Mouse (Mus musculus) 3134 (cell line): ENCODE measurements around the gene Evi5.
A peak's percentile ranks its signal among the peaks of the same experiment; 100 is the strongest.
"Not testable (repeated sequence)": the region's sequence is repeated elsewhere in the genome, so short reads cannot be mapped to it uniquely, and the experiment has no call there.

Experiments
- DNase-seq: peaks from one replicate; pipeline ENCODE4 v3.0.0-alpha.2; 2011; ENCODE audit warnings: low spot score; ENCODE audit not compliant: insufficient read length; ENCODE audit errors: extremely low read depth

The Evi5 gene

DNA sequence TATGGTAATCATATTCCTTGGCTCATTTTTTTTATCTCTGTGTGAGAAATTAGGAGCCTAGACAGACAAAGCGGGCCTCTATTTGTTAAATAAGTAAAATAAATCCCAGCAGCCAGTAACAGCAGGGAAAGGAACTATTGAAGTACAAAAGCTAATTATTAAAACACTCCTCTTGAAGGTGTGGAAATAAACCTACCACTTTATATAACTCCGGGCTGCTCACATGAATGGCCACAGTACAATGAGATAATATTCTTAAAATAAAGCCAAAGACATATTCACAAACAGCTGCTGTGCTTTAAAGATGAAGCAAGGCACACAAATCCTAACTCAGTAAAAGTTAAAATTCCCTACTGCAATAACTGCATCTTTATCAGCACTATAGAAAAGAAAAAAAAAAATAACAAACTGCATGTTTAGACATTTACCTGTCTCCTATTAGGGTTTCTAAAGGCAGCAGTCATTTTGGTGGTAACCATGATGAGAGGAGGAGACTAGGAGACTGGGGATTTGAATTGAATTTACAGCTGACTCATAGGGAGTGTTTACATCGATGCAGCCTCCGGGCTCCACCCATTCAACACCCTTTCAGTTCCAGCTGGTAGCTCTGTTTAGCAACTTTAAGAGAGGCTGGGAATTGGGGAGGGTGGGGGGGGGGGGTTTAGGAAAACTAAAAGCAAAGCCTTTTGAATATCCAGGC, at the start of gene Evi5:
Evi5 (minus strand) TSS at position 547 of the 700 bp plus-strand sequence.
- DNase-seq = no peak

DNA sequence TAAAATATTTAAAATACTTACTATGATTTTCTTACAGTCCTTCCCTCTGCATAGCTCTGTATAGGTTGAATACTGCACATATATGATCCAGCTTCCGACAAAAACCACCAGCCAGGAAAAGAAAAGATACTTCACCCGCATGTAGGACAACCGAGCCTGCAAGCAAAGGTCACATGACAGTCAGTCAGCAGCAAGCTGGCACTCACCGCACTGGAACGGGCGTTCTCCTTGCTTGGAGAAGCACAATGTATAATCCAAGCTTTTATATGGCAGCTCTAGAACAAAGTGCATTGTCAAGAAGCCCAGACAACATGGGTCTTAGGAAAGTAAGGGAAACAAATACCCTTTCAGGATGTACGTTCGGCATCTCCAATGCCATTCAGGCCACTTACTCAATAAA, 49.7 kb upstream of the Evi5 start:
- DNase-seq = no peak

DNA sequence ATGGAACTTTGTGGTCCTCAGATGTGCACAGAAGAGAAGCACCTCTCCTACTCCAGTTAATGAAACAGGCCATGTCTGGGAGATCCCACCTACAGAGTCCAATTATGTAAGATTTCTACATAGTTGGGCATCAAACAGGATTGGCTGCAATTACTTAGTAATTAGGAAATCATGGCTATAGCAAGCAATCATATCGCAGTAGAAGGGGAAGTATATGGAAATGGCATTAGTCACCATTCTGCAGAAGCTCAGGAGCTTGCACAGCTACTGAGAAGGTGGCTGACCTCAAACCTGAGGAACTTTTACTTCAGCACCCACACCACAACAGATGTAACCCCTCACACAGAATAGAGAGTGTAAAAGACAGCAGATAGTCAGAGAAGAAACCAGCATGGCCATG, 47.9 kb upstream of the Evi5 start:
- no peak for DNase-seq

DNA sequence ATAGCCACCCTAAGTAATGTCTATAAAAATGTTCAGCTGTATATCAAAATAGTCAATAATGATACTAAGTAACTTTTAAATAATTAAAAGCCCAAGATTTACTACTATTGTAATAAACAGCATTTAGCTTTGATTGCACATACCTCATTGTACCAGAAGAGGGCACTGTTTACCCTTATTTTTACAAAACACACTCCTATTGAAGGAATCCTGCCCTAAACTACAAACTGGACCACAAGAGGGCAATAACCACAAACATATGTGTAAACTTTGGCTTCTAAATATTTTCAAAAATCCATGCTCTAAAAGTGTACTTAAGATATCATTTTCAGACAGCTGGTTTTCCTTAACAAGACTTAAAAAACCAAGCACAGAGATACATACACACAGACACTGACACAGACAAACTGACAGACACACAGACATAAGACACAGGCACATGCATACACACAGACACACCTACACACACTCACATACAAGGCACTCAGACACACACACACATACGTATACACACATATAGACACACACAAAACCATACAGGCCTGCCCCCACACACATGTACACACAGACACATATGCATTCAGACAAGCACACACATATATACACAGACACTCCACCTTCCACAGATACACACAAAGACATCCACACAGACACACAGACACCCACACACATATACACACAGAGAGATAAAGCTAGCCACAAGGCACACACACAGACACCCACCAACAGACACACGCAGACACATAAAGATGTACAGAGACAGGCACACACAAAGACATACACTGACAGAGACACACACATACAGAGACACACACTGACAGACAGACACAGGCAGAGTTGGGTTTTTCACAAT, 46.7 kb upstream of the Evi5 start:
- DNase-seq = peak; percentile 27

DNA sequence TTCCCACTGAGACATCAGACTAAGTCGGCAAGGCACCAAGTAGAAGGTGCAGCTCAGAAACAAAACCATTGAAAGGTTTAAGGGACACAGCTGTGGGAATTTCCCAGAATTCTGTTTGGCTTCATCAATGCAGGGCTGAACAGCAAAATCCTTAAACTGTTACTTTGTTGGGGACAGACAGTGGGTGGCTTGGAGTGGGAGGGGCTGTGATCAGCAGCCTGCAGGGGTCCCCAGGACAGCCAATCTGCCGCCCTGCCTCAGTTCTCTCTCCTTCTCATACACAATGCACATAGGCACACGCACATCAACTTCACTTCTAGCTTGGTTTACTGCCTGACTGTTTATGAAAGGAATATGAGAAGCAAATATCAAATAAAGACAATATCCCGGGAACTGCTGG, 40.4 kb upstream of the Evi5 start:
- no peak for DNase-seq

DNA sequence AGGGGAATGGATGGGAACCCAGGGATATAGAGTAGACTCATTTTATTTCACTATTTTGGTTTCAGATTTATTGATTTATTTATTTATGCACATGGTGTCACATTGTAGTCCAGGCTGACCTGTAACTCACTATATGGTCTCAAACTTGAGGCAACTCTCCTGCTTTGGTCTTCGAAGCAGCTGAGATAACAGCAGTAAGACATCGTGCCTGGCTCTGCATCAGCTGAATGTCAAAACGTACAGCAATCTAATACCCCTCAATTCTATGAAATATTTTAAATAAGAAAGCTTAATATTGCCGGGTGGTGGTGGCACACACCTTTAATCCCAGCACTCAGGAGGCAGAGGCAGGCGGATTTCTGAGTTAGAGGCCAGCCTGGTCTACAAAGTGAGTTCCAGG, 36.1 kb upstream of the Evi5 start:
- no peak for DNase-seq

DNA sequence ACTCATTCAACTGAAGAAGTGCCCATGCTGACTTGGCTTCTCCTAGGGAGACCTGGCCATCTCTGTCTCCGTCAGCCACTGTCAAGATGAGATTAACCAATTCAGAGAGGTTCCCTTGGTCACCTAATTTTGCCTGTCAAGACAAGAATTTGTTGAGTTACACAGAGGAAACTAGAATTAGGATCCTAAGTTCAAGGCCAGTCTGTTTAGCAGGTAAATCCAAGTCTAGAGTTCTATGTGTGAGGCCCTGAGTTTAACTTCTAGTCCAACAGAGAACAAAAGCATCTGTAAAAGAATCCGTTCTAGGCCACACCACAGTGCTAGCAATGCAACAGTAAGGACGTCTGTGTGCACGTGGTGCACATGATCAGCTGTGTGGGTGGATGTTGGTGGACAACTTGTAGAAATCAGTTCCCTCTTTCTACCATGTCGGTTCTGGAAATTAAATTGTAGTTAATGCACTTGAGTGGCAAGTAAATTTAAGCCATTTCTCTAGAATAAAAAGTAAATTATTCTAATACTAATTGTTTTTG, 35.2 kb upstream of the Evi5 start:
- DNase-seq = no peak

DNA sequence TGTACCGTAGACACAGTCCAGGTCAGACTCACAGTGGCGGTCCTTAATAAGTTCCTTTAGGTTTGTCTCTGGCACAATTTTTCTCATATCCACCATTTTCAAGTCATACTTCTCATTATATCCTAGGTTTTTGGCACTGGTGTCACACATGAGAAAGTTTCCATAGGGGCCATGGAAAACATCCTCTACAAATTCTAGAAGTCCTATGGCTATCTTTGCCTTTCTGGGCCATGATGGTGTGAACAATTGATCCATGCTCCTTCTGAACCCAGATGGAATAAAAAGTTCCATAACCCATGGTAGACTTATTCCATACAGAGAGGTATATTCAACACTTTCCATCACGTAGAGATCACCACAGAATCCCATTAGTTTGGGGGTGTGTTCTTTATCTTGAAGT, 34.8 kb upstream of the Evi5 start:
- DNase-seq = no peak

DNA sequence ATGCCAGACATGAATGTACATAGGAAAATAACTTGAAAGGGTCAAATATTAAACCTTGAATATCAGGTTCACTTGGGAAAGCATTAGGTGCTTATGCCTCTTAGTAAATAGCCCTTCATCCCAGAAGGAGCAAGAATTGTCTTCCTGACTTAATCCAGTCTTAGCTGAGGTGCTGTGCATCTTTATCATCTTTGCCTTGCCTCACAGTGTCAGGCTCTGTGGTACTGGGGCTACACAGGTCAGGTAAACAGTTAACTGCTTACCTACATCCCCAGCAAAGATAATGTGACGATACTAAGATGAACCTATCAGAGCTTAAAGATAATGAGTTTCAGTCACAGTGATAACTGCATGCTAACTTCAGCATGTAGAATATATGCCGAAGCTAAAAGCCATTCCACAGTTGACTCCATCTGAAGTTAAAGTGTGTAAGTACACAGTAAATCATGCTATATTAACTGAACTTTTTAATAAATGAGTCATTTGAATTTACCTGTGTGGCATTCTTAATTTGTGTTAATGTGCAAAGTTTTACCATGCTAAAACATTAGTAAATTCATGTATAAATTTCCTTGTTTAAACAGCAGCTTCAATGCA, 33.7 kb upstream of the Evi5 start:
- DNase-seq = no peak

DNA sequence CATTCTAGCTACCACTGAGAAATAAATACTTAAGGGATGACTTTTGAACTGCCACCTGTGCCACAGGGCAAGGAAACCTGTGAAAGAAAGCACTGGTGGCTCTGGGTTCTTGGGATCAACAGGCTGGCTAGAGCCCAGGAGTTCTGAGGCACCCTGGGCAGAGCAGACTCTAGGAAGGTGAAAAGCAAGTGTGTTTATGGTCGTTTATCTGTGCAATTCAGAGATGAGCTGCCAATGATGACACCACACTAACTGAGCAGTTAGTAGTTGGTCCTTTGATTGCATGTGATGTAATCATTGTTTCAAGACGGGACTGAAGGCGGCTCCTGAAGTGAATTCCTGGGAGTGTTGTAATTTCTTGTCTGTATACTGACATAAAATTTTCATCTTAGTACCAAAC, 29.4 kb upstream of the Evi5 start:
- no peak for DNase-seq

DNA sequence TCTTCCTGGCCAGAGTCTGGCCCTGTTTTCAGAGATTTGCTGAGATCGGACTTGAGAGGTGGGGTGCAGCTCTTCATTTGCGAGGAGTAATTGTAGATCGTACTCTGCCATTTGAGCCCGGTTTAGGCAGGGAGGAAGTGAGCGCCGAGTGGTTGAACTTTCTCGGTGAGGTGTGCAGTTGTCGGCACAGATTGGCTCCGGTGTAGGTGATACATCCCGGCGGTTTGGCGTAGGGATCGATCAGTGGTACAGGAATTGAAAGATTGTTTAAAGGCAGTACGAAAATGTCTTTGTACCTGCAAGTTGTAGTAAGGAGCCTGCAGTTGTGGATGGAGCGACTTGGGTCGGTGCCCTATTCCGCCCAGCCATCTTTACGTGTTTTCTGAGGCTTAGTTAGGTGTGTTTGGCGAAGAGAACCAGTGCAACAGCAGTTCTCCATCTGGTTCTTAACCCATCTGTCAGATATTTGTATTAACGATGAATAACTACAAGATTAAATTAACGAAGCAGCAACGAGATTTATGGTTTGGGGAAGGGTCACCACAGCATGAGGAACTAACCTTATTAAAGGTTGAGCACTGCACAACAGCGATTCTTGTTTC, 26.2 kb upstream of the Evi5 start:
- DNase-seq = no peak

DNA sequence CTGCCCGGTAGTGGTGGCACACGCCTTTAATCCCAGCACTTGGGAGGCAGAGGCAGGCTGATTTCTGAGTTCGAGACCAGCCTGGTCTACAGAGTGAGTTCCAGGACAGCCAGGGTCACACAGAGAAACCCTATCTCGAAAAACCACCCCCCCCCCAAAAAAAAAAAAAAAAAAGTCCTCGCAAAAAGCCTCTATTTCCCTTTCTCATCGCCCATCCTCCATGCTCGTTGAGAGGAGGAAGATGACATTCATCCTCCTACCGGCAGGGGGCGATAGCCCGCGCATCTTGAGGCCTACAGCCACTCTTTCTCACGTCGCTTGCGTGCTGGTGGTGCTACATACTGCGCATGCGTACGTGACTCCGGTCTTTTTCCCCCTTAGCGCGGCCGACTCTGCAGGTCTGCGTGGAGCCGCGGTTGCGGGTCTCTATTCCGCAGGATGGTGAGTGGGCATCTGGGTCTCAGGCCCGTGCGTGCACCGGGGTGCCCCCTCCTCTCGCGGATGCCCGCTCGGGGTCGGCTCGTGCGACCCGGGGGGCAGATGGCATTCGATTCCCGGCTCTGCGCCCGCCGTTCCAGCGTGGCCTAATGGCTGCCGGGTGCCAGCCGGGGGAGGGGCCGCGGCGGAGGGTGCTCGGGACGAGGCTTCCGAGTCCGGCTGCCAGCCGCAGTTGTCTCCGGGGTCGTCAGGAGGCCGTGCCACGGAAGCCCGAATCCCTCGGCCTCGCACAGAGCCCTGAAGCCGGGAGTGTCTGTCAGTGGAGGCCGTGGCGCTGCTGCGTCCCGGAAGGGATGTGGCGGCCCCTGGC, 25.5 kb upstream of the Evi5 start, which contains the start of gene Rpl5:
Rpl5 (plus strand) TSS at position 297 of the 808 bp plus-strand sequence.
- peak; percentile 85 for DNase-seq

DNA sequence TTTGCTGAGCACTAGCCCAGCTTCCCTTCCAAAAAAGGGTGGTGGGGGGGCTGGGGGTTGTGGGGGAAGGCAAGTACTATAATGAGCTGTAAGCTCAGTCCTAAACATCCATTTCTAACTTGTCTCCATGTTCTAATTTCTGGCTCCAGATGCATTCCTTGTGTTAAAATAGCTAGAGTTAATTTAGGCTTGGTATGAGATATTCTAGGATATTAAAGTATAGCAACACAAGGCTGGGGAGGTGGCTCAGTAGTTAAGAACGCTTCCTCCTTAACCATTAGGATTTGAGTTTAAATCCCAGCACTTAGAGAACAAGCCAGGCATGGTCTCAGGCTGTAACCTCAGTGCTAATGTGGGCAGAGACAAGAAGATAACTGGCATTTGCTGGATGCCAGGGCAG, 21.4 kb upstream of the Evi5 start:
- DNase-seq = no peak

DNA sequence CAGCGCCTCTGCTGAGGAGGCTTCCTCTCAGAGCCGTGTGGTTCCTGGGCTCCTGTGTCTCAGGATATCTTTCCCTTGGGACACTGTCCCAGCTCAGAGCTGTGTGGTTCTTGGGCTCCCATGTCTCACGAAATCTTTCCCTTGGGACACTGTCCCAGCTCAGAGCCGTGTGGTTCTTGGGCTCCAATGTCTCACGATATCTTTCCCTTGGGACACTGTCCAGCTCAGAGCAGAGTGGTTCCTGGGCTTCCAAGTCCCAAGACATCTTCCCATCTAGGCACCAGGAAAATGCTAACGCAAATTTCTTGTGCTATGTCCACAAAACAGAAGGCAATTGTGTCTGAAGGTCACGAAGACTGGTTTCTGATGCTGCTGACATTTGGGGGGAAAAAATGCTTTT, 19.8 kb upstream of the Evi5 start:
- peak; percentile 76 for DNase-seq

DNA sequence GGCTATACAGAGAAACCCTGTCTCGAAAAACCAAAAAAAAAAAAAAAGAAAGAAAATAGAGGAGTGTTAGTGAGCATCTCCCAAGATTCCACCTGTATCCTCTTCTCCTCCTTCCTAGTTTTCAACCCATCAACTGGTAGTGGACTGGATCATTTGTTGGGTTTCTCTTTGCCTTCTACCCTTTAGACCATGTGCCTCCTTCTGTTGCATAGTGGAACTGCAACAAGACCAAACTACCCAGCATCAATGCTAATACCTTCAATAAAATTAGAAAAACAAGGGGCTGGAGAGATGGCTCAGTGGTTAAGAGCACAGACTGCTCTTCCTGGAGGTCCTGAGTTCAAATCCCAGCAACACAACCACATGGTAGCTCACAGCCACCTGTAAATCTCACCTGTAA, 16.6 kb upstream of the Evi5 start:
- not testable (repeated sequence) for DNase-seq

DNA sequence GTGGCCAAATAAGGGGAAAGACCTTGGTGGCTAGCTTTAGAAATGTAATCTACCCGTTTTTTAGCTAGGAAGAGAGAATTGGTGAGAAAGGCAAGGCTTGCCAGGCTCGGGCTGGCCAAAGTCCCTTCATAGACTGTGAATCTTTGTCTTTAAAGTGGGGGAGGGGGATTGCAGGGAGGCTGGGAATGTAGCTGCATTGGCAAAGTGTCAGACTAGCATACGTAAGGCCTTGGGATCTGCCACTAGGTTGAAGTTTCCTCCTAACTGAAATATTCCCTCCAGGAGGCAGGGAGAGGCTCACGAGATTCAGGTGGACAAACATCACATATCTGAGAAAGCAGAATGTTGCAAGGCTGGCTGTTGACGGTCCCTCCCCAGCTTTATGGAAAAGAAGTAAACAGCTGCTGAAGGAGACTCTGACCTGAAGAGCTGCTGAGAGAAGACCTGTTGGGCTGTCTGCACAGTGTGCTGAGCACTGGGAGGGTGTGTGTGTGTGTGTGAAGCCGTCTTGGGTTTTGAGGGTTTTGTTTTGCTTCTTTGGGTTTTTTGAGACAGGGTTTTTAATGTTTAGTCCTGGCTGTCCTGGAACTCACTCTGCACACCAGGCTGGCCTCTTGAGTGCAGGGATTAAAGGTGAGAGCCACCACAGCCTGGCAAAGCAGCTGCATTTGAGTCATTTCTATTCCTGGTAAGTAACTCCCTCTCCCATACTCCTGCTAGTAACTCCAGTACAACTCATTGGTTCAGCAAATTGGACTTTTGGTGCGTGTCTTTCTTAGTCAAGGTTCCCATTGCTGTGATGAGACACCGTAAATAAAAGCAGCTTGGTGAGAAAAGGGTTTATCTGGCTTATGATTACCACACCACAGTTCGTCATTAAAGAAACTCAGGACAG, 15.3 kb upstream of the Evi5 start:
- DNase-seq = no peak

DNA sequence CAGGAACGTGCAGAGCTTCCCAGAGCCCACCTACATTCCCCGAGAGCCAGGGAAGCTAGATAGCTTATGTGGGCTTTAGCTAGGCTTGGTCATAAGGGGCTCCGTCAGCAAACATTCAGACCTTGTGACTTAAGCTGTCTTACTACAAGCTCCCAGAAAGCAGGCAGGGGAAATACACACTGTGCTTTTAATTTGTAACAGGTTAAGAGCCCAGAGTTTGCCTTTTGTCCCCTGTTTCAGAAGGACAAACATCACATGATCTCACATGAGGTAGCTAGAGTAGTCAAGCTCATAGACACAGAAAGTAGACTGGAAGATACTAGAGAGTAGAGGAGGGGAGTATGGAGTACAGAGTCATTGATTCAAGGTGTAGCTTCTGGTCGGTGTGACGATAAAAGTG, 5.8 kb upstream of the Evi5 start:
- no peak for DNase-seq

DNA sequence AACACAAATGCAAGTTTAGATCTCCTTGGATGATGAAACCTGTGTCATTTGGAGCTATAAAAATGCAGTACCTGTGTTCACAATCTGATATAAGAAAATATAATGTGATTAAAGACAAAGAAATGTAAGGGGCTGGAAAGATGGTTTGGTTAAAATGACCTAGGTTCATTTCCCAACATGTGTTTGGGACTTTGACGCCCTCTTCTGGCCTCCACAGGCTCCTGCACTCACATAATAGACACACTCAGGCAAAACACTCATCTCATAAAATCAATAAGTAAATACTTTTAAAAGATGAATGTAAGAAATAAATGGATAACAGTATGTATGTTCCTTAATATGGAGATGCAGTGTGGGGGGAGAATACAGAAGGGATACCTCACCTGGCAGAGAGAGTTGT, 2.1 kb upstream of the Evi5 start:
- DNase-seq = no peak

DNA sequence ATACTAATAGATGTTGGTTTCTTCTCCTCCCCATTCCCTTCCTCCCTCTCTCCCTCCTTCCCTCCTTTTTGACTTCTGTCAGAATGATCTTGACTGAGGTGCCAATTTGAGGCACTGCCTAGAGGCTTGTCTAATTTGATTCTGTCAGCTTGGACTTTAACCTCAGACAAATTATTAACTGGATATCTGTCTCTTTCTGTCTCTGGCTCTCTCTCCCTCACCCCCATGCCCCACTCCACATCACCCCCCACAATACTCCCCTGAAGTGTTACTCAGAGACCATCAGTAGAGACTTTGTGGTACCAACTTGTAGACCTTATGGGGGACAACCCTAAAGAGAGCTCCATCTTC, 329 bp upstream of the Evi5 start:
- DNase-seq = no peak
